Mouse (Mus musculus): ENCODE results near the gene Ccnb2. TPM values are rescaled to one million over a fixed set of nuclear protein-coding genes. Genes with fewer than 3 reads are reported as not detected.

Ccnb2 gene
- total RNA-seq (2023) = 48.3 and 60.1 TPM in 2 replicates

GRCm38 (mm10) chr9:70421257-70422056 lies at the start of gene Ccnb2:
TSS of gene Ccnb2 (minus strand) at chr9:70421547.

Other genes with a start within 250 kb of the Ccnb2 start
- 0.92 and 1.6 TPM in 2 replicates for gene Myo1e, start 214.2 kb downstream of the Ccnb2 start, total RNA-seq (2023)
- 66.9 and 80.9 TPM in 2 replicates for gene Rnf111, start 82.2 kb upstream of the Ccnb2 start, total RNA-seq (2023)
- 42.8 and 62.6 TPM in 2 replicates for gene Sltm, start 121.2 kb upstream of the Ccnb2 start, total RNA-seq (2023)
- gene Gm10642, start 234.7 kb upstream of the Ccnb2 start, total RNA-seq (2023) = 4.6 and 5.9 TPM in 2 replicates
- 33.2 and 47.7 TPM in 2 replicates for gene Mindy2, start 235.6 kb upstream of the Ccnb2 start, total RNA-seq (2023)

All from neutrophil, adult 65 days (primary cell).